Mouse (Mus musculus) spleen, adult 2 months (tissue): Measurements from ENCODE around the gene Galr2.
A peak's percentile ranks its signal among the peaks of the same experiment; 100 is the strongest.

Experiments used
- CTCF ChIP-seq: fragments of 200-500 bp; IDR thresholded peaks from 2 replicates; pipeline ENCODE4 v1.5.1; 2011; ENCODE audit warnings: mild to moderate bottlenecking, inconsistent platforms; ENCODE audit not compliant: insufficient read depth, insufficient read length, insufficient replicate concordance; ENCODE audit errors: extremely low read depth
- POLR2A ChIP-seq: fragments of 200-500 bp; IDR thresholded peaks from 2 replicates; pipeline ENCODE4 v1.6.1; 2011; ENCODE audit warnings: low read depth, low read length, inconsistent platforms

DNA sequence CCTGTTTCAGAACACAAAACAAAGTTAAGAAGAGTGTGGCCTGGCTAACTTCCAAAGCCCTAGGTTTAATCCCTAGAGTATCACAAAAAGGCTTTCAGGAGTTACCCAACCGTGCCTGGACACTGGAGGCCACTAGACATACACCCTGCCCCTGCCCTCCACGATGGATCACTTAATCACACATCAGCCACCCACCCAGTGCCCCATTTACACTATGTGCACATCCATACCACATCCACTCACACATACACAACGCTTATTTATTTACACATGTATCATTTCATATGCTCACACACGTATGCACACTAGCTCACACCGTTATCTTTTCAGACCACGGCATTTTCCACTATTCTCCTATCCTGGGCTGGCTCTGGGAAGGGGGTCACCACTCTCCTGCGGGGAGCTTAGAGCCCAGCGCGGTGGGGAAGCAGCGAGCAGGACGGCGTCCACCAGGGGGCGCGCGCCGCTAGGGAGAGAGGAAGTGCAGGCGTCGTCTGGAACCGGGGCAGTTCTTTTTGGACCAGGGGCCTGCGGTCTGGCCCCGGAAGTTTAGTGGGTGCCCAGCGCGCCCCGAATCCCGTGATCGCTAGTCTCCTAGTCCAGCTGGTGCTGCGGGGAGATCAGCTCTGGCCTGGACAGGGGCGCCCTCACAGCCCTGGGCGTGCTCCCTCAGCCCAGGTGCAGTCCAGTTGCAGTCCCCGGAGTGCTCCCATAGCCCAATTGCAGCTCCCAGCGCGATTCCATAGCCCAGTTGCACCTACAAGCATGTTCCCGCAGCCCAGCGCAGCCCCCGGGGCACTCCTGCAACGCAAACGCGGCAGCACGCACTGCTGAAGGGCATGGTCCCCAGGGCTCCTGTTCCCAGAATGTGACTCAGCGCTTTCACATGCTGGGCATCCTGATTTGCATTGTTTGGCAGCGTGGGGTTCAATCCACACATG lies 38.2 kb downstream of the Galr2 start:
- TF ChIP-seq POLR2A (no peak), CTCF (peak; percentile 98)
